Mouse (Mus musculus) splenic B cell, adult 2 months (primary cell): ENCODE results near the gene Ltbp1.

ENCODE experiments used
- DNase-seq: peaks from one replicate; pipeline ENCODE4 v3.0.0-alpha.2; 2011; ENCODE audit warnings: low read depth, low spot score
- H3K27me3 ChIP-seq: 2 replicates; pipeline ENCODE4 v1.6.1; 2012; ENCODE audit warnings: mild to moderate bottlenecking, low read length, moderate library complexity, mixed read lengths; ENCODE audit not compliant: control insufficient read depth, poor library complexity, insufficient read depth, severe bottlenecking
- H3K36me3 ChIP-seq: 2 replicates; pipeline ENCODE4 v1.6.1; 2012; ENCODE audit warnings: mild to moderate bottlenecking, low read length, moderate library complexity, mixed read lengths; ENCODE audit not compliant: control insufficient read depth, poor library complexity, insufficient read depth, severe bottlenecking

Ltbp1 gene

GRCm38 (mm10) chr17:75378256-75378871 lies 373.0 kb downstream of the Ltbp1 start:
- DNase-seq, result no peak
- Histone ChIP-seq H3K27me3 (no peaks in the 10 kb centered on the region), H3K36me3 (no peaks in the 10 kb centered on the region)

- no peak for DNase-seq
- no peaks in the 10 kb centered on the region for H3K27me3 ChIP-seq
Measured at GRCm38 (mm10) chr17:75380167-75380566, 374.8 kb downstream of the Ltbp1 start.

GRCm38 (mm10) chr17:75388402-75388801 lies 383.0 kb downstream of the Ltbp1 start:
- no peak for DNase-seq
- Histone ChIP-seq H3K27me3 (no peaks in the 10 kb centered on the region), H3K36me3 (no peaks in the 10 kb centered on the region)

More at GRCm38 (mm10) chr17:75380167-75380566, 374.8 kb downstream of the Ltbp1 start:
- no peaks in the 10 kb centered on the region for H3K36me3 ChIP-seq

GRCm38 (mm10) chr17:75390142-75390541 lies 384.8 kb downstream of the Ltbp1 start:
- no peaks in the 10 kb centered on the region for H3K27me3 ChIP-seq
- no peaks in the 10 kb centered on the region for H3K36me3 ChIP-seq
- DNase-seq, result peak; percentile 55

- H3K36me3 ChIP-seq, result no peaks in the 10 kb centered on the region
- DNase-seq, result peak; percentile 17
- no peaks in the 10 kb centered on the region for H3K27me3 ChIP-seq
Measured at GRCm38 (mm10) chr17:75391429-75392192, 386.2 kb downstream of the Ltbp1 start.

GRCm38 (mm10) chr17:75406405-75406804 lies 401.0 kb downstream of the Ltbp1 start:
- Histone ChIP-seq H3K36me3 (no peaks in the 10 kb centered on the region), H3K27me3 (no peaks in the 10 kb centered on the region)
- DNase-seq, result peak; percentile 54

- H3K36me3 ChIP-seq, result no peaks in the 10 kb centered on the region
- DNase-seq, result no peak
- no peaks in the 10 kb centered on the region for H3K27me3 ChIP-seq
Measured at GRCm38 (mm10) chr17:75416861-75417260, 411.5 kb downstream of the Ltbp1 start.

GRCm38 (mm10) chr17:75434152-75434551 lies 428.8 kb downstream of the Ltbp1 start:
- Histone ChIP-seq H3K27me3 (no peaks in the 10 kb centered on the region), H3K36me3 (no peaks in the 10 kb centered on the region)
- DNase-seq, result no peak

GRCm38 (mm10) chr17:75434871-75435270 lies 429.5 kb downstream of the Ltbp1 start:
- DNase-seq, result no peak
- Histone ChIP-seq H3K27me3 (no peaks in the 10 kb centered on the region), H3K36me3 (no peaks in the 10 kb centered on the region)

- H3K36me3 ChIP-seq, result no peaks in the 10 kb centered on the region
- H3K27me3 ChIP-seq, result no peaks in the 10 kb centered on the region
- peak; percentile 29 for DNase-seq
Measured at GRCm38 (mm10) chr17:75435599-75435998, 430.2 kb downstream of the Ltbp1 start, which contains the start of gene Rasgrp3. Gene Rasgrp3 (plus strand): TSS chr17:75435896.

- DNase-seq, result peak; percentile 48
- H3K36me3 ChIP-seq, result no peaks in the 10 kb centered on the region
- H3K27me3 ChIP-seq, result no peaks in the 10 kb centered on the region
Measured at GRCm38 (mm10) chr17:75436095-75436494, 430.7 kb downstream of the Ltbp1 start.

GRCm38 (mm10) chr17:75436819-75437218 lies 431.5 kb downstream of the Ltbp1 start:
- Histone ChIP-seq H3K36me3 (no peaks in the 10 kb centered on the region), H3K27me3 (no peaks in the 10 kb centered on the region)
- peak; percentile 47 for DNase-seq

- H3K36me3 ChIP-seq, result no peaks in the 10 kb centered on the region
- H3K27me3 ChIP-seq, result no peaks in the 10 kb centered on the region
- DNase-seq, result peak; percentile 24
Measured at GRCm38 (mm10) chr17:75437239-75437750, 431.9 kb downstream of the Ltbp1 start.

- DNase-seq, result no peak
- Histone ChIP-seq H3K36me3 (no peaks in the 10 kb centered on the region), H3K27me3 (no peaks in the 10 kb centered on the region)
Measured at GRCm38 (mm10) chr17:75438162-75438561, 432.8 kb downstream of the Ltbp1 start.

- no peaks in the 10 kb centered on the region for H3K27me3 ChIP-seq
- DNase-seq, result no peak
- H3K36me3 ChIP-seq, result no peaks in the 10 kb centered on the region
Measured at GRCm38 (mm10) chr17:75439062-75439461, 433.7 kb downstream of the Ltbp1 start.
